Mouse (Mus musculus): ENCODE data around the gene Rfx8.

Gene Rfx8

GRCm38 (mm10) chr1:39734311-39734710 lies 13.5 kb upstream of the Rfx8 start:
- peak; percentile 30 to 48 for DNase-seq

GRCm38 (mm10) chr1:39733876-39734275 lies 13.1 kb upstream of the Rfx8 start:
- DNase-seq: no peak

- no peak for DNase-seq
These were observed 11.3 kb upstream of the Rfx8 start for GRCm38 (mm10) chr1:39732081-39732480.

DNA sequence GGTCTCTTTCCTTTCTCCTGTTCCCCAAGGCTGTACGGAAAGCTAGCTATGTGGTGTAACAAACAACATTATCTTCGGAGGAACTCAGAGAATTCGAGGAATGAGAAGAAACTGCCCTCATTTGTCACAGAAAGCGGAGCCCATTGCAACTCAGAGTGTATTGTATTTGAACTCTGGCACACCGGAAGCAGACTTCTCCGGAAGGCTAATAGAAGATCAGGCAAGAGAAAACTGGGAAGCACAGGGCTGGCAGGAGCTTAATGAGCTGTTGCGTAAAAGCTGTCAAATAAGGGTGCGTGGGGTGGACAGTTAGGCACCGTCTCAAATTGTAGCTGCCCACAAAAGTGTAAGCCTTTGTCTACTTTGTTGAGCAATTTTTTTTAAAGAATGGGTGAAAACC lies 10.7 kb upstream of the Rfx8 start:
- no peak for DNase-seq

- no peak for DNase-seq
These were observed 10.1 kb upstream of the Rfx8 start for GRCm38 (mm10) chr1:39730868-39731267.

GRCm38 (mm10) chr1:39729919-39730318 lies 9.1 kb upstream of the Rfx8 start:
- no peak for DNase-seq

DNA sequence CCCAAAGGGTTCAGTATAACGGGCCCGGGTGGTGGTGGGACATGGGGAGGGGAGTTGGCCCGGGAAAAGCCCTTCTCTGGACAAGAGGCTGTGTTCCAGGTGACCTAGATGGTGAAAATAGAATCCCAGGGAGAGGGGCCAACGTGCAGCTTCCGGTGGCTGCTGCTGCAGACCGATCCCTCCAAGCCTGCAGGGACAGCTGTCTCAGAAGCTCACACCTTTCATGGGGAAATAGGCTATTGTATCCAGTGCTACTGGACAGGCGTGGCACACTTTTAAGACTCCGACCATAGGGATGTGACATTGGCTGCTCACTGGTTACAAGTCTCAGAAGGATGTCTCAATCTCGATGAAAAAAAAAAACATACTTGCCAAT lies 542 bp upstream of the Rfx8 start:
- no peak for DNase-seq

- DNase-seq: no peak
These were observed 611 bp downstream of the Rfx8 start for GRCm38 (mm10) chr1:39720186-39720585.

GRCm38 (mm10) chr1:39715551-39715950 lies 5.2 kb downstream of the Rfx8 start:
- DNase-seq: no peak

- DNase-seq: no peak
These were observed 6.1 kb downstream of the Rfx8 start for GRCm38 (mm10) chr1:39714729-39715128.

DNA sequence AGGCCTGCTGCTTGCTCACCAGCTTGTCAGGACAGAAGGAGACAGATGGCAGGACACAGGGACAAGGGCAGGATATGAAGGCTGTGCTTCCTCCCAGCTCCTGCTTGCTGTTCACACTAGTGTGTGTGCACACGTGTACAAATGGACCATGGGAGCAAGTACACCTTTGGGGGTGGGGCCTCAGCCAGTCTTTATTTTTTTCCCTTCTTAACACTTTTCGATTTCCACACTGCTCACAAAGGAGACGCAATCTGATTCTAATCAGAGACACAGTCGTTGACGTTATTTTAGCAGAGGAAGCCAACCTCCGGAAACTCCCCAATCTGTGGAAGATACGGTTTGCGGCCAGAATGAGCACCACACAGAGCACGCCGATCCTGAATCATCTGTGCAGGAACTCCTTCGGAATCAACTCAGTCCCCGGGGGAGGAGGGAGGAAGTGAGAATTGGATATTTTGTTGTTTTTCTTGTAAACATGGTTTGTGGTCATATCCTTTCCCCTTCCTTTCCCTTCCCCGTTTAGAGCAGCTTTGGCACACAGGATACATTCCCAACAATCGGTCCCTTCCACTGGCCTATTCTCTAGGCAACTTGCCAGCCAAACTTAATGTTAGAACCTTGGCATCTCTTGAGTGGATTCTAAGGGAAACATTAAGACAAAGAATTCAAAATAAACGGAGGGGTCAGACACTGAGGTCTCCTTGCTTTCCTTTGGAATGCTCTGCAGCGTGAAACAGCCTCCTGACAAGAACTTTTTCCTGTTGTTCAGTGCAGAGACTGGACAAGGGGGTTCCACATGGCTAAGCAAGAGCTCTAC lies 6.7 kb downstream of the Rfx8 start:
- no peak for DNase-seq

GRCm38 (mm10) chr1:39713300-39713699 lies 7.5 kb downstream of the Rfx8 start:
- no peak for DNase-seq

DNA sequence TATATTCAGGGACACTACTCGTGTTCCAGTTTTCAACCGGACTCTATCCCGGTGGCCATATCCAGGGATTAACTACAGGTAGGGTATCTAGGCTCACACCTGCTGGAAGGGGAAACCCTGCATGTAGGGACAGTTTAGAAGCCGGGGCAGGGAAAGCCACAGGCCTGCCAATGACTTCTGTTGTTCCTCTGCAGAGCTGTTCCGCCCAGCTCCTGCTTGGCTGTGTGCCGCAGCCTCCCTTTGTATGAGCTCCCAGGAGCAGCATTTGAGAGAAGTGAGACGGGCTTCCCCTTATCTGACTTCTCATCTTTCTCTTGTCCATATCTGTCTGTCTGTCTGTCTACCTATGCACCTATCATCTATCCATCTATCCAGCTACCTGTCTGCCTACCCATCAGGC lies 8.5 kb downstream of the Rfx8 start:
- DNase-seq: no peak

- DNase-seq: no peak
These were observed 10.2 kb downstream of the Rfx8 start for GRCm38 (mm10) chr1:39710604-39711003.

DNA sequence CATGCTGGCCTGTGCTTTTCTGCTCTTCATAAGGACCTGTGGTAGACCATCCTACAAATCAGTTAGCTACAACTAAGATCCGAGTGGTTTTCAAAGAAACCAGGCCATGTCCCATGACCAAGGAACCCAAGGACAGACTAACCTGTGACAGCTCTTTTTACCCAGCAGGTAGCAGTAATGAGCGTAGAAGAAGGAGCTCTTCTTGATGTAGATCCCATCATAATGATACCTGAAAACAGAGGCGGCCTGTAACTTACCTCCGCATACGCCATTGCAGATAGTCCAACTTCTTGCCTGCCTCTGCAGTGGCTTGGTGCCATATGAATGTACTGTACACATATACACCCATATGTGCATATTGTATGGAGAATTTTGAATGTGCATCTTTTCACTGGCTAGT lies 10.8 kb downstream of the Rfx8 start:
- no peak for DNase-seq

- DNase-seq: no peak
These were observed 12.0 kb downstream of the Rfx8 start for GRCm38 (mm10) chr1:39708778-39709177.

DNA sequence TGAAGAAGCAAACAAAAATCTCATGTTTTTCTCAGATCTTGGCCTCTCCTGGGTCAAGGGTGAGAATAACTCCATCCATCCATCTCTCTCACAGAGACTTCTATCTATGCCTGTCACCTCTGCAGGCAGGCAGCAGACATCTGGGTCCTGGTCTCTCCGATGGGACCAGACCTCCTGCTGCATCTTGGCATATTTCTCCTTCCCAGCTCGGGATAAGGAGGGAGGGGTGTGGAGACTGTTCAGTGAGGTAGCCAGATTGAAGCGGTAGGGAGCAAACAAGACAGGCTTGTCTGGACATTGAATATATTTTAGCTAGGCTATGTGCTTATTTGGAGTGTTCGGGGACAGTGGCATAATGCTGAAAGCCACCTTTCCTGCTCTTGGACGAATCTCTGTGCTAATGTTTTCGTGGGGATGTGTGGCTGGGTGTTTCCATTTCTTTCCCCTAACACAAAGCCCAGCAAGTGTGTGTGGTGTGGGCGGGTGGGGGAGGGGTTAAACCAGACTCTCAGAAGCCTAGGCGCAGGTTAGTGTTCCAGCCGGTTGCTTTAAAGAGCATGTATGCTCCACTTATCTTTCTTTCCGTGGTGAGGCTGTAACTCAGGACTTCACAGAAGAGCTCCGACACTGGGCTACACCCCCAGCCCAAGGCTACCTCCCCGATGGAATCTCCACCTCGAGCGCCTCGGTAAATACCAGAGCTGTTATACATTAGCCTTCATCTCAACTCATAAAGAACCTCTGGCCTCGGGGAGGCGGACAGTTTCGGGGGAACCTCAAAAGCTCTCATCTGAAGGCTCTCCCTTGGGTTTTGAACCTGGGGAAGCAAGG lies 18.4 kb downstream of the Rfx8 start:
- DNase-seq: no peak

GRCm38 (mm10) chr1:39701274-39701602 lies 19.6 kb downstream of the Rfx8 start:
- peak in 1 of 2 experiments; percentile 38 for DNase-seq

DNA sequence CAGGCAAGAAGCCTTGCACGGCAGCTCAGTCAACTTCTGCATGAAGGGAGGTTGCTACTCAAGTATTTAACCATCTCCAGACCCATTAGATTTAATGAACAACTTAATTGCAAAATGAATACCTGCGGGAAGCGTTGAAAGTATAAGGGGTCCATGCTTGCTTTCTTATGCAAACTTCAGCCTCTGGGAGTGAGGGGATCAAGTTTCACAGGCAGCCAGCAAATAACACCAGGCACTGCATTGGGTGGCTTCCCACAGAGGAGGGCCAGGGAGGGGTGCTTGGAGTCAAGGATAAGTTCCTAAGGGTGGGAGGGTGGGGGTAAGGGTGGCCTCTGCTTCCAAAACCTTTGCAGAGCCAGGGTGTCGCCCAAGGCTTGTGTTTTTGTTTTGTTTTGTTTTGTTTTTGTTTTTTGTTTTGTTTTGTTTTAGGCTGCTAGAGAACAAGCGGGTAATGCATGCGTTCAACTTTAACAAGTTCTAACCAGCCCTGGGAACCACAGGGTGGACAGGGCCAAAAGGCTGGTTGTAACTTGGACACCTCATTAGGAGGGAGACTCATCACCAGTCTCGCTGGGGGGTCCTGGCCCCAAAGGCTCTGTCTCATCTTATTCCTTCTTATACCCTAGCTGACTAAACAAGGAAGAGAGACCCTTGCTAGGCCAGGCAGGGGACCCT lies 20.1 kb downstream of the Rfx8 start:
- no peak for DNase-seq

GRCm38 (mm10) chr1:39698456-39698855 lies 22.3 kb downstream of the Rfx8 start:
- no peak for DNase-seq

- no peak for DNase-seq
These were observed 25.6 kb downstream of the Rfx8 start for GRCm38 (mm10) chr1:39695198-39695597.

GRCm38 (mm10) chr1:39694756-39695155 lies 26.0 kb downstream of the Rfx8 start:
- DNase-seq: no peak

GRCm38 (mm10) chr1:39691974-39692373 lies 28.8 kb downstream of the Rfx8 start:
- no peak for DNase-seq

DNA sequence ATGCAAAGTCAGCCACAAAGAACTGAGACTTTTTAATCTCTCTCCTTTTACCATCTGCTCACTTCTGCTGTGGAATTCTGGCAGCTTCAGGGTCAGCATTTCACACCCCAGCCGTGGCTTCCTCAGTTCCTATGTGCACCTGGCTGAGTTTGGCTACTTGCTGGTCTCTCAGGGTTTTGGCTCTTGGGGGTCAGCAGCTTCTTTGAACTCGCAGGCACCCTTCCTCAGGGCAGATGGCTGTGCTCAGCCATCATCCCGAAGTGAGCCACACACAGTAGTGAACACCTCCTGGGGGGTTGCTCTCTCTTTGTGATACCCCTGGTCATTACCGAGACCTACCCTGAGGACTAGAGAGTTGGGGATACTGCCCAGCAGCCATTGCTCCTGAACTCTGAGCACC lies 29.7 kb downstream of the Rfx8 start:
- no peak for DNase-seq

Data from thymus, adult 18-20 months (tissue).